Mouse (Mus musculus) liver, embryonic 14.5 days (tissue): ENCODE data around the gene Ldlrap1. TPM values are rescaled to one million over a fixed set of nuclear protein-coding genes. Genes with fewer than 3 reads are reported as not detected.

ENCODE experiments used
- ATAC-seq: fragments of 200-750 bp; cut with Nextera tagmentation; 2 replicates; pipeline ENCODE4 v1.8.0; 2017; ENCODE audit warnings: moderate number of reproducible peaks, mild to moderate bottlenecking, moderate library complexity; ENCODE audit not compliant: insufficient read depth
- DNase-seq, 3 experiments: peaks; one replicate each; pipeline ENCODE4 v3.0.0-alpha.2; 2012 to 2013; ENCODE audit warnings: low read depth in 3 of 3, low spot score in 3 of 3
- H3K27ac ChIP-seq: fragments of 300-500 bp; sonication (generic); 2 replicates; pipeline ENCODE4 v1.5.1; 2014; ENCODE audit warnings: moderate library complexity, mild to moderate bottlenecking, control low read depth, inconsistent platforms
- H3K27me3 ChIP-seq: fragments of 300-500 bp; sonication (generic); 2 replicates; pipeline ENCODE4 v1.6.1; 2014; ENCODE audit warnings: mild to moderate bottlenecking, low read length, moderate library complexity; ENCODE audit not compliant: control insufficient read depth, insufficient read depth
- H3K36me3 ChIP-seq: fragments of 300-500 bp; sonication (generic); replicated peaks from 2 replicates; pipeline ENCODE4 v1.6.1; 2014; ENCODE audit warnings: low read depth; ENCODE audit not compliant: control insufficient read depth, insufficient read depth
- H3K4me1 ChIP-seq, 2 experiments: fragments of 200-500 bp in 1 of 2; fragments of 300-500 bp in 1 of 2; sonication (generic) in 1 of 2; replicated peaks; 2 replicates each; pipeline ENCODE4 v1.6.1; 2012 to 2014; ENCODE audit warnings: antibody characterized with exemption in 1 of 2, inconsistent platforms in 1 of 2, low read length in 1 of 2; ENCODE audit not compliant: control insufficient read depth in 2 of 2, insufficient read depth in 2 of 2
- H3K4me2 ChIP-seq: fragments of 300-500 bp; sonication (generic); 2 replicates; pipeline ENCODE4 v1.6.1; 2014; ENCODE audit warnings: low read depth, mild to moderate bottlenecking, control low read depth, moderate library complexity
- H3K4me3 ChIP-seq, 2 experiments: fragments of 200-500 bp in 1 of 2; fragments of 300-500 bp in 1 of 2; sonication (generic) in 1 of 2; 2 replicates each; pipeline ENCODE4 v1.5.1; 2012 to 2014; ENCODE audit warnings: low read depth in 2 of 2, low read length in 2 of 2, mild to moderate bottlenecking in 2 of 2, control low read depth in 1 of 2, inconsistent platforms in 1 of 2, moderate library complexity in 1 of 2; ENCODE audit not compliant: insufficient read depth in 1 of 2
- H3K9ac ChIP-seq: fragments of 300-500 bp; sonication (generic); replicated peaks from 2 replicates; pipeline ENCODE4 v1.6.1; 2014; ENCODE audit warnings: mild to moderate bottlenecking, control low read depth, moderate library complexity
- H3K9me3 ChIP-seq: fragments of 300-500 bp; sonication (generic); 2 replicates; pipeline ENCODE4 v1.6.1; 2016; ENCODE audit warnings: low read length, mixed read lengths; ENCODE audit not compliant: control insufficient read depth
- CTCF ChIP-seq: IDR thresholded peaks from 2 replicates; pipeline ENCODE4 v1.5.1; 2016; ENCODE audit warnings: antibody characterized with exemption, low read depth, control low read depth
- EP300 ChIP-seq: IDR thresholded peaks from 2 replicates; pipeline ENCODE4 v1.6.1; 2016; ENCODE audit warnings: antibody characterized with exemption, low read depth
- WGBS: fragments of 180-500 bp; shearing (Covaris S2); extraction: QIAGEN DNeasy Blood & Tissue Kit; methylation state at CpG from one replicate; pipeline ENCODE4 v1.1.7; 2014; ENCODE audit not compliant: insufficient replicate concordance; 5-methylcytosine and 5-hydroxymethylcytosine counted together
- polyA plus RNA-seq, 2 experiments: library from polyadenylated mRNA; depleted of rRNA in 1 of 2; stranded (reverse) in 1 of 2; unstranded in 1 of 2; fragments of >200 nt; fragmentation: Nextera tagmentation in 1 of 2; extraction: Ambion mirVana in 1 of 2; gene quantifications; 2 replicates each; pipeline versions ENCODE4 v1.2.1 to v1.2.3; 2012 to 2014

The Ldlrap1 gene
- polyA plus RNA-seq, 2 experiments: 9.1 to 13.4 TPM

- Histone ChIP-seq H3K36me3 (no peaks in the 10 kb centered on the region), H3K9me3 (no peaks in the 10 kb centered on the region), H3K4me2 (no peak overlapping the region), H3K9ac (no peak overlapping the region), H3K4me1 (peaks cover 3% of the 10 kb centered on the region in 2 experiments; a peak in 3 of 4 replicates), H3K27ac (no peak overlapping the region), H3K27me3 (no peaks in the 10 kb centered on the region), H3K4me3 (no peak overlapping the region)
- no peak for ATAC-seq
- TF ChIP-seq CTCF (no peak), EP300 (no peak)
- no peak for DNase-seq
- 53% methylated on average over 6 of the region's 6 CpGs for WGBS
Measured at GRCm38 (mm10) chr4:134791731-134792130, 23.9 kb upstream of the Ldlrap1 start.

- H3K4me3 ChIP-seq: no peak overlapping the region
- peak; percentile 47; the same call in 1 of the 2 replicates for ATAC-seq
- H3K9ac ChIP-seq: no peak overlapping the region
- H3K9me3 ChIP-seq: no peaks in the 10 kb centered on the region
- H3K27ac ChIP-seq: no peak overlapping the region
- WGBS: 10% methylated on average over 10 of the region's 10 CpGs
- no peaks in the 10 kb centered on the region for H3K27me3 ChIP-seq
- H3K4me1 ChIP-seq: peaks cover 0 to 6% of the 10 kb centered on the region in 2 experiments; a peak in 2 of 4 replicates
- no peaks in the 10 kb centered on the region for H3K36me3 ChIP-seq
- H3K4me2 ChIP-seq: no peak overlapping the region
- TF ChIP-seq CTCF (peak; percentile 17; the same call in 1 of the 2 replicates), EP300 (no peak)
- no peak for DNase-seq
Measured at GRCm38 (mm10) chr4:134786946-134787345, 19.1 kb upstream of the Ldlrap1 start.

- H3K27ac ChIP-seq: no peak overlapping the region
- no peak for ATAC-seq
- H3K4me1 ChIP-seq: peaks cover 0 to 6% of the 10 kb centered on the region in 2 experiments; a peak in 2 of 4 replicates
- no peak overlapping the region for H3K4me3 ChIP-seq
- no peaks in the 10 kb centered on the region for H3K36me3 ChIP-seq
- no peaks in the 10 kb centered on the region for H3K9me3 ChIP-seq
- H3K27me3 ChIP-seq: no peaks in the 10 kb centered on the region
- H3K4me2 ChIP-seq: no peak overlapping the region
- H3K9ac ChIP-seq: no peak overlapping the region
- no peak for DNase-seq
- TF ChIP-seq EP300 (no peak), CTCF (peak; percentile 69)
- 45% methylated on average over 5 of the region's 5 CpGs for WGBS
Measured at GRCm38 (mm10) chr4:134784701-134785100, 16.9 kb upstream of the Ldlrap1 start.

GRCm38 (mm10) chr4:134779136-134779934 is 11.5 kb upstream of the Ldlrap1 start:
- Histone ChIP-seq H3K27me3 (no peaks in the 10 kb centered on the region), H3K9ac (no peak overlapping the region), H3K36me3 (no peaks in the 10 kb centered on the region), H3K9me3 (no peaks in the 10 kb centered on the region), H3K4me1 (peaks cover 9 to 17% of the 10 kb centered on the region in 2 experiments), H3K4me2 (no peak overlapping the region), H3K4me3 (no peak overlapping the region), H3K27ac (no peak overlapping the region)
- TF ChIP-seq EP300: no peak
- no peak for TF ChIP-seq CTCF
- DNase-seq: no peak
- 0 out of 2 replicates have a peak, but pooled peaks have one; percentile 14 for ATAC-seq
- WGBS: 28% methylated on average over 14 of the region's 14 CpGs

- H3K4me3 ChIP-seq: no peak overlapping the region
- DNase-seq (no peak), ATAC-seq (no peak)
- H3K36me3 ChIP-seq: no peaks in the 10 kb centered on the region
- no peaks in the 10 kb centered on the region for H3K9me3 ChIP-seq
- no peak overlapping the region for H3K9ac ChIP-seq
- peaks cover 14 to 33% of the 10 kb centered on the region in 2 experiments for H3K4me1 ChIP-seq
- no peak for TF ChIP-seq EP300
- no peak for TF ChIP-seq CTCF
- WGBS: 75% methylated on average over 7 of the region's 7 CpGs
- no peak overlapping the region for H3K27ac ChIP-seq
- H3K4me2 ChIP-seq: no peak overlapping the region
- no peaks in the 10 kb centered on the region for H3K27me3 ChIP-seq
Measured at GRCm38 (mm10) chr4:134776246-134776645, 8.4 kb upstream of the Ldlrap1 start.
